Mouse (Mus musculus): ENCODE measurements around the gene Lingo1.

DNA sequence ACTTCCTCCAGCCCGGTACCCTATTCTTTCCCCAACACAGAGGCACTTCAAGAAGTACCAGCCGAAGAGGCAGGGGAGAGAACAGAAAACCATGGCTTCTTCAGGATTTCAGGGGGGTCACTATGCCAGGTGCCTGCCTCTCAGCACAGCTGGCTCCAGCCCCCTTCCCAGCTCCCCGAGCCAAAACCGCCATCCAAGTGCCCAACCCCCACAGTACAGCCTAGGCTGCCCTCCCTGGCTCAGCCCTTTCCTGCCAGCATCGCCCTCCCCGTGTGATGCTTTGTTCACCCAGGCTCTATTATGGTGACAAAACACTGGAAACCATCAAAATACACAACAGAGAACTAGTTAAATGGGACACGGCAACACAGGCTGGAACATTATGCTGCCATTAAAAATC lies 22.6 kb downstream of the Lingo1 start:
- TF ChIP-seq EP300 (IDR thresholded peaks at IDR 0.05; ENCODE audit: insufficient read depth, low read depth, low read length), result no peak
- no peak for TF ChIP-seq CTCF (IDR thresholded peaks at IDR 0.05; ENCODE audit: low read depth, low read length)
- no peak for TF ChIP-seq POLR2A (IDR thresholded peaks at IDR 0.05; ENCODE audit: insufficient read depth, low read length)
